Mouse (Mus musculus) MN1 (cell line): ENCODE results near the gene Taco1.

ENCODE experiments used
- DNase-seq: peaks from one replicate; pipeline ENCODE4 v3.0.0-alpha.2; 2016; ENCODE audit warnings: low spot score

Taco1 gene

GRCm38 (mm10) chr11:106061311-106061710, 4.5 kb upstream of the Taco1 start:
- no peak for DNase-seq

DNA sequence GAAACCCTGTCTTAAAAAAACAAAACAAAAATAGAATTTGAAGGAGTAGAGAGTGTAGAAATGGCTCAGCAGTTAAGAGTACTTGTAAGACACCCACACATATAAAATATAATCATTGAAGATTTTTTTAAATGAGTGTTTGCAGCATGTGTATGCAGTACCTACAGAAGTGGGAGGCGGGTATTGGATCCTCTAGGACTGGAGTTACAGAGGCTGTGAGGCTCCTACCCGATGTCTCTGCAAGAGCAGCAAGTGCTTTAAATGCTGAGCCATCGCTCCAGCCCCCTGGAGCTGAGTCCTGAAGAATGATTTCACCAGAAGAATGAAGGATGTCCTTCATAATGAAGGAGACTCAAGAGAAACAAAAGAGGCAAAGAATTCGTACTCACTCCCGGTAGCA, 2.1 kb upstream of the Taco1 start:
- DNase-seq: no peak

GRCm38 (mm10) chr11:106065073-106065922, 563 bp upstream of the Taco1 start:
- no peak for DNase-seq

DNA sequence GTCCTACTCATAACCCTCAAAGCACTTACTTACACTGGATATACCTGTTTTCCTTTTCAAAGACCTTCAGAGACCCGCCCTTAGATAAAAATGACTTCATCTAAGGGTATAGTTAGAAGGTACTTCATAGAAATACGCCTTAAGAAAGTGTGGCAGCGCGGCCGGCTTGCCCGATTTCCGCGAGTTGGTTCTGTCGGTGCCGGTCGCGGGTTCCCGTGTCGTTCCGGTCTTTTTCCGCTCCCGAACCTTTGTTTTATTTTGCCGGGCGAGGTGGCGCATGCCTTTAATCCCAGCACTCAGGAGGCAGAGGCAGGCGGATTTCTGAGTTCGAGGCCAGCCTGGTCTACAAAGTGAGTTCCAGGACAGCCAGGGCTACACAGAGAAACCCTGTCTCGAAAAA, 755 bp downstream of the Taco1 start:
- DNase-seq: peak; percentile 38

GRCm38 (mm10) chr11:106073774-106074173, 7.9 kb downstream of the Taco1 start:
- DNase-seq: no peak

- DNase-seq: peak; percentile 76
Measured at GRCm38 (mm10) chr11:106076321-106076720, 10.5 kb downstream of the Taco1 start.

GRCm38 (mm10) chr11:106083708-106084701, 18.1 kb downstream of the Taco1 start, which contains the start of gene Map3k3:
Map3k3 (plus strand) TSS chr11:106084613.
- peak; percentile 99 for DNase-seq

GRCm38 (mm10) chr11:106084911-106085561, 19.2 kb downstream of the Taco1 start:
- peak; percentile 82 for DNase-seq

- no peak for DNase-seq
Measured at GRCm38 (mm10) chr11:106098223-106098622, 32.4 kb downstream of the Taco1 start.

GRCm38 (mm10) chr11:106102866-106103265, 37.0 kb downstream of the Taco1 start:
- no peak for DNase-seq

DNA sequence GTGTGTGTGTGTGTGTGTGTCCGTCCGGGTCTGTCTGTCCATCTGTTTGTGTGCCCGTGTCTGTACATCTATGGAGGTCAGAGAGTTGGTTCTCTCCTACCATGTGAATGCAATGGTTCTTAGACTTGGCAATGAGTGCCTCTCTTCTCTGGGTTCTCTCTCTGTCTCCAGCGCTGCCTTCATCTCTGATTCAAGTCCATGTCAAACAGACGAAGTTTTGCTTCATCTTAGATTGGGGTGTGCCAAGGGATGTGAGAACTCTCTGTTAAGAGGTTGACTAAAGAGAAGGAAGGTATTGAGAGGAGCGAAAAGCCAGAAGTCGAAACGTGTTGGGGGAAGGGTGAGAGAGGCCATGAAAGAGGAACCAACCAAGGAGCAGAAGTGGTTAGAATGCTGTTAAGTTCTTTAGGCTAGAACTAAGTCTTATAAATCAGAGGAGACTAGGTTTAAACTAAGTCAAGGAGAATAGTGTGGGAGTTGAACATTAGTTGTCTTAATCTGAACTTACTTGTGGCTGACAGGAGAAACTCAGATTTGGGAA, 40.3 kb downstream of the Taco1 start:
- no peak for DNase-seq

DNA sequence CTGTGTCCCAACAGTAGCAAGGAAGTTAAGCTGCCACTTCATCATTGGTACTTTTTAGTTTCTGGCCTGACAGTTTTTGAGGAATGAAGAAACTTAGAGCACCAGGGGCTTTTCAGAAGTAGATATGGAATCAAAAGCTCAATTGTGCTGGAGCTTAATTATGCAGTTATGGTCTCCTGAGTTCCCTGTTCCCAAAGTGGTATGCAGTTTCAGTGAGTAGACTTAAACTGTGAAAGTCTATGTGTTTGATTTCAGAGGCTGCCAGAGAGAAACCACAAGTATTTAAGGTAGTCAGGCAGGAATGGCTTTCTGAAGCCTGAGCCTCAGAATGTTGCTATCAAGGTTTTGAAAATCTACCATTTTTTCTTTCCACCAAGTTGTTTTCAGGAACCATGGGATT, 45.8 kb downstream of the Taco1 start:
- no peak for DNase-seq

- DNase-seq: no peak
Measured at GRCm38 (mm10) chr11:106122221-106122620, 56.4 kb downstream of the Taco1 start.

DNA sequence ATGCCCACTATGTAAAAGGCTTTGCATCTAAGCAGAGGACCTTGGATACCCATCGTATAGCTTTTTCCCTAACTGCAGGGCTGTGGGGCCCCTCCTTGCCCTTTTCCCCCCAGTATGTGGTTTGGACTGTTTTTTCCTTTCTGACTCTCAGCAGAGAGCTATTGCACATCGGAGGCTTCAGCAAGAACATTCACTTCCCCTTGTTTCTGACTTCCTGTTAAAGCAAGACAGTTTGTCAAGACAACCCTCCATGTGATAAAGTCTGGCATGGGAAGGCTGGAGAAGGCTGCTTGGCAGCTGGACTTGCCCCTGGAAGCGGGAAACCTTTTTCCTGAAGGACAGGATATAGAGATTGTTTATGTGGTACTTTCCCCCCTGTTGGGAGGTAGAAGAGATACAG, 56.9 kb downstream of the Taco1 start:
- no peak for DNase-seq
